Mouse (Mus musculus) A20 (cell line): Measurements from ENCODE around the gene Rubcnl.

Experiments
- DNase-seq: peaks from one replicate; pipeline ENCODE4 v3.0.0-alpha.2; 2011; ENCODE audit warnings: low read depth, low spot score

Rubcnl gene

DNA sequence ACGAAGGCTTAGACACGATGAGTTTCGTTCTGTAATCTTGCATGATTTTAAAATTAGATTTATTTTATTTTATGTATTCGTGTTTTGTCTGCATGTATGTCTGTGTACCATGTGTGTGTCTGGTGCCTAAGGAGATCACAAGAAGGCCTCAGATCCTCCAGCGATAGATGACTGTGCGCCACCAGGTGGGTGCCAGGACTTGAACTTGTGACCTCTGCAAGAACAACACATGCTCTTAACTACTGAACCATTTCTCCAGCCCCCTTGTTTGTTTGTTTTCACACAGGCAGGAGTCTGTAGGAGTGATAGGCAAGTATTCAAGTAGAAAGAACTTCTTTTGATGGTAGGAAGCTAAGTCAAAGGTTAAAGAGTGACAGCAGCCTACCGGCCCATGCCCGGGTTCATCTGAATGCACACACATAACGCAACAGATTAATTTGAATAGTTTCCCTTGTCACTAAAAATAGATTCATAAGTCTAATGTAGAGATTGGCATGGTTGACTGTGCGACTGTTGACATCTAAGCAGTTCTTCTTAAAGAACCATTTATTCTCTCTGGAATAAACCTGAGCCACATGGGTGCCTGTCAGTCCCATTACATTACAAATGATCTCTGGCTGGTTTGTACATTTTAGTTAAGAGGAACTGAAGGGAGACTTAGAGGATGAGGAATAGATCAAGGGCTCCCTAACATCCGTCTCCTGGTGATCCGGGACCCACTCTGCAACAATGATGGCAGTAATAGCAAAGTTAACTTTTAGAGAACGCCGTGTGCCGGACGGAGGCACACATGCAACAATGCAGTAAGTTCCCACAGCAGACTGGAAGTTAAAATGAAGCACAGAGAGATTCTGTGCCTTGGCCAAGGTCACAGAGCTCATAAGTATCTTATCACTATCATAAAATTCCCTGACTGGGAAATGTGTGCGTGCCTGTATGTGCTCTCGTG, 2.3 kb downstream of the Rubcnl start:
- DNase-seq = peak; percentile 92

DNA sequence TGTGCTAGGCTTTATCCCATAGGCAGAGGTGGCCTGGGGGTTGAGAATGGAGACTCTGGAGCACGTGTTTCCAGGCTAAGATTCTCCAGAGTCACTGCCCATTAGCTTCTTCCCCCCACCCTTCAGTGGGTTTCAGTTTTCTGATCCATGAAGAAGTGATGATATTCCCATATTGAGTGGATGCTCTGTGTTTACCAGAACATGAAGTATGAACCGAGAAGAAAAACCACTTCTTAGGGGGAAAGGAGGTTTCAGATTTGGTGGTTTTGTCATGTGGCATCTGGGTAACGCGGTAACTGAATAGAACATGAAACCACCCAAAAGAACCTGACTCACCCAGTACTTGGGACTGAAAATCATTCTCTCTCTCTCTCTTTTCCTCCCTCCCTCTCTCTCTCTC, 3.0 kb downstream of the Rubcnl start:
- peak; percentile 62 for DNase-seq

DNA sequence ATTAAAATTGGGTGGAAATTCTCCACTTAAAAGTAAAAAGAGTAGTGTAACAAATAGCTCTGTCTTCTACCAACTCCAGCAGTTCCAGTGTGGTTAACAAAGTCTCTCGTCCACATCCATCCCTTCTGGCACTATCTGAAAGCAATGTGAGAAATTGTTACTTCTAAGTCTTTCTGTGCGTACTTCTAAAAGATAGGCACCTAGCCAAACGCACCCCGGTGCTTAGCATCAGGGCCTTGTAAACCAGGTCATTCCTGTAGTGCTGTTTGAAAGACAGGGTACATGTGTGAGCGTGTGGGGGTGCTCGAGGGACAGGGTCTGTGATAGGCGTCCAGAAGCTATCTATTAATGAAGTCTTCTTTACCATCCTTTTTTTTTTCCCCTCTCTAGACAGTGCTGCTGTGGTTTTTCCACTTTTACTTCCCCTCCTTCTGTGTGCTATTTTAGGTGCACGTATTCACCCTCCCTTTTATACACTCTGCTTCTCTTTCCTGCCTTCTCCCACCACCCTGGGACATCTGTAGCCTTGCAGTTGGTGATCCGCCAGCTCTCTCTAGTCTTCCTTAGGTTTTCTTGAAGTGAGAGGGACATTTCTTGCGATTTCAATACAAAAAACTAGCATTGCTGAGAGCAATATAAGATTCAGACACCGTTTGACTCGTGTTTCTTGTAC, 4.9 kb downstream of the Rubcnl start:
- DNase-seq = no peak

DNA sequence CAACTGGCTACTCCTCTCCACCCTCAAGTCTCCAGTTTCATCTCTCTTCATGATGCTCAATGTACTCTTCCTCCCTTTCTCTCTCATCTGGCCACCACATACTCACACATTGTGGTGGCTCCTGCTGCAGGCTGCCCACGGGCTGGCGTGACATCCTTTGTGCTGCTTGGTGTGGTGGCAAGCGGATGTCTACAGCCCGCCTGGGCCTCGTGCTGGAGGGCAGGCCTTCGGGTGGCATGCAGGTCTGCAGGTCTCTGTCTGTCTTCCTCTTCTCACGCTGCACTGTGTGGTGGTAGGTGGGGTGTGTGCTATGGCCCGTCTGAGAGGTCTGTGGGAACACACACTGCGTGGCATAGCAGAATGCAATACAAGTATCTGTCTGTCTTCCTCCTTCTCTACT, 6.7 kb downstream of the Rubcnl start:
- no peak for DNase-seq

DNA sequence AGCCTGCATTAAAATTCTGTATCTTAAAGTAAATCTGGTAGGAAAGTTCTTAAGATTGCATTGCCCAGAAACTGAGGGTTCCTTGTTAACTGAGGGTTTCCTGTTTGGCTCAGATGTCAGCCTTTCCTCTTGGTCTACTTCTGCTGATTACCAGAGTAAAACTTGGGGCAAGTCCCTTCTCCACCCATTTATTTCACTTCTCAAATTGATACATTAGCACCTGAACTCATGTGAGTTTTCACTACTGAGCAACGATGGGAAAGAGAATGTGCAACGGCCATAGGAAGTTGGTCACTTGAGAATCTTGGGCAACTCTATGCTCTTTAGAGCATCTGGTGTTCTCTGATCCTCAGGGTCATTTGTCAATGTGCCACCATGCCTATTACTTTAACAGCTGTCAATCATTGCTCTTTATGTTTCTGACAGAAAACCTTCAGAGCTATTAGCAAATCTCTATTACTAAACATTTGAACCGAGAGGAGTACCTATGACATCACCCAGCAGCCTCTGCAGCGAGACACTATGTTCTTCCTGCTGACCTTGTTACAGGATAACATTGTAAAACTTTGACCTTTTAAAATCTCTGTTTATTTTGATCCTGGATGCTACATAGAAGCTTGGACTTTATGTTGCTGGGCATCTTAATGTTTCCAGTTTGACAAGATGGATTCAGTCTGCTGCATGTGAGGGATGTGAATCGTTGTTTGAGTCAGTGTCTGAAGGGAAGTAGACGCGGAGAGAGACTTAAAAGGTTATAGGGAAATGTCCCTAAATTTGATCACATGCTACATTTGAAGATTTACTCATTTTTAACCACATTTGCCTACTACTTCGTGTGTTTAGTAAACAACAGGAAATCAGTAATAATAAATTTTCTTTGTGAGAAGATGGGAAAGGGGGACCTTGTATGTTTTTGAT, 9.2 kb downstream of the Rubcnl start:
- DNase-seq = peak; percentile 81

DNA sequence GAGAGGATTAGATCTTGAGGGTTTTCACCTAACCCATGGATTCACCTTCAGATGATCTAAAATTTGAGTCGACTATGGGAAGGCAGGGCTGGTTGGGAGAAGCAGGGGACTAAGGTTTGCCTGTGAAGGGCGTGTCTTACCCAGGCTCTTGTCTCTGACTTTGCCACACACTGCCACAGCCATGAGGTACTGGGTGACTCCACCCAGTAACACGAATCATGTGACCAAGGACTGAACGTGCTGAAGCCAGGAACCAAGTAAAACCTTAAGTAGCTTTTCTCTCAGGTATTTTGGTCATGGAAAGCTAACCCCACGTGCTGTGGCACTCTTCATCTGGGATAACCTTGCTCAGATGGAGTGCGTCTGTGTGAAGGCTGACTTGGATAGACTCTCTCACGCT, 14.9 kb downstream of the Rubcnl start:
- no peak for DNase-seq

DNA sequence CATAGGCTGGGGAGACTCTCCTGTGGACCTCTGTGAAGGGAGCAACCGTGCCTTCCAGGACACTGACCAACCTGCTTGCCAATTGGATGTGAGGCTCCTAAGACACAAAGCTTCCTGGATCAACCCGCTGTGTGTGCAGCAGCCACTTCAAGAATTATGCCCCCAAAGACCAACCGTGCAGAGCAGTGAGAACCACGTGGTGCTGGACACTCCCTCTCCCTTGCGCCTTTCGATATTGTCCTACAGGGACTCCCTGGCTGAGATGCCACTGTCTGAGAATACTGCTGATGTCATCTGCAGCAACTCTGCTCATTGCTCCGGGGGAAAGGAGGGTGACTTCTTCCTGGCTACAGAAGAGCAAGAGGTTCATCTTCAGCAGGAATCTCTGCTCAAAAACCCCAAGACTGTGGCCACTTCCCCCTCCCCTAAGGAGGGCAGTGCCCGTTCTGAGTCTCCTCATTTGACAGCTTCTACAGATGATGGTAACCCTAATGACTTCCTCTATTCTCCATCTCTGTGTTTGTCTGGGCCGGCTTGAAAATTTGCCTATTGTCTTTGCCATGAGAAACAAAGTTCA, 16.3 kb downstream of the Rubcnl start:
- DNase-seq = peak; percentile 65

DNA sequence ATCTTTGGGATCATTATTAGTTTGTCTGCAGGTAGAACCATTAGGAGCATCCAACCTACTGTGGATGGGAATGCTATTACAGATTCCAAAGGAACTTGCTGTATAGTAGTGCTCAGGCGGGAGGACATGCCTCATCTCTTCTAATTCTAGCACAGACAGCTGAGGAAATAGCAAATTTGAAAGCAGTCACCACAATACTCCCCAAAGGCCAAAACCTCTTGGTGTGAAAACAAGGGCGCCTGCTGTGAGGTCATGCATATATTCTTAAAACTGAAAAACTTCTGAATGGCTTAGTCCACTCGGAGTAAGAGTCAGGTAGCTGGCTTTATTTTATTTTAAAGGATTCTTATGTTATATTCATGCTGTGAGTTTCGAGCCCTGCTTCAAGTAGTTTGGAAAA, 16.9 kb downstream of the Rubcnl start:
- no peak for DNase-seq

DNA sequence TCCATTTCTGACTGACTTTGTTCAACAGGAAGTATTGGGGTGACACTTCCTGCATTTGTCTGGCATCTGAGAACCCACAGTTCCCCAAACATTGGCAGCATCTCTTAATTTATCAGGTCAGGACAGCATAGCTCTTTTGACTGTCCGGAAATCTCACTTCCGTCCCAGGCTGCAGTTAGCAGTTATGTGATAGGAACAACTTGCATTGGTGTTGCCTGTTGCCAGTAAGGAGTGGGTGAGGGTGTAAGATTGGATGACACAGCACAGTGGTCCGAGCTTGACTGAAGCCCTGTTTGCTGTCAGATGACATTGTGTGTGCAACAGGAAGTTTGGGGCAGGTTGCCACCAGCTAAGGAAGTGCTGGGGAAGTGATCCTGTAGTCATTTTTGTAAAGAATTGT, 18.4 kb downstream of the Rubcnl start:
- DNase-seq = no peak

DNA sequence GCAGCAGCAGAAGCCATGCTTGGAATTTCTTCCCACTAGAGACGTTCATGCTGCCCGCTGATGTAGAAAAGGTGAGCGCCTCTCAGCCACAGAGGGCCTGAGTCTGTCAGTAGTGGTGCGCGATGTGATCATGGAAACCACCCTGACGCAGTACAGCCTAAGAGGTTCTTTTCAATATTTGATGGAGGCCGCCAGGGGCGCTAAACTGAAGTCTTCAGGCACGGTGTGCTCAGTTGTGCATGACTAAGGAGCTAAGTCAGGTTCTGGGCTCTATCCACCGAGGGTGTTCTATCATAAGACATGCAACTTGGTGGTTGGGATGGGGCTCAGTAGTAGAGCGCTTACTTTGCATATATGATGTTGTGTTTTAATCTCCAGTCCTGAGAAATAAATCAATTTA, 19.6 kb downstream of the Rubcnl start:
- DNase-seq = no peak

DNA sequence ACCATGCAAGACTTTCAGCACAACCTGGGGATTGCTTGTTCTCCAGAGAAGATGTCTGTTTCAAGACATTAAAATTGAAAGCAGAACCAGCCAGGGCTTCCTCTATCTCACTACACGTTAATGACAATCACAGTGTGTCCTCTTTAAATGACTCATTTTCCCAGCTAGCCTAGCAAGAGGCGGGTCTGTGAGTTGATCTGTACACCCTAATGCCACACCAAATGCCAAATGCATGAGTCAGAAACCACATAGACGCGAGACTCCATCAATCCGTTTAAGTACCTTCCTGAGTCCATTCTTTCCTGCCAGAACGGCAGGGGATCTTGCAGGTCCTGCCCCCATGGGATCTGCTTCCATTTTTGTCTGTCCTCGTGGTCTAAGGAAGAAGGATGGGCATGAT, 29.4 kb downstream of the Rubcnl start:
- peak; percentile 82 for DNase-seq

DNA sequence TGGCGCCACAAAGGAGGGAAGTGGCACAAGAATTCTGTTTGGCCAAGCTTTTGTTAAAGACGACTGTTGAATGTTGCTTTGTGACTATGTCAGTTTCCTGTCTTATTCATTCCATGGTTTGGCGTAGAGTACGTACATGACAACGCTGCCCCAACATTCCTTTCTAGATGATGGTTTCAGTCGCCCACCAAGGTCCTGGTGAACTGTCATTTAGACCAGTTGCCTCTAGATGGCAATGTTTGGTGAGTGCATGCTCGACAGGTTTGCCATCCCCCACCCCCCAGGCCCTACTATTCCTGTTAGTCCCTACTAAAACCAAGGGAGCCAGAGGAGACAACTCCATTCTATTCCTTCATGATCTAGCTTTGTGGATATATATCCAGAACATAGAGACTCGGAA, 36.6 kb downstream of the Rubcnl start:
- peak; percentile 32 for DNase-seq

DNA sequence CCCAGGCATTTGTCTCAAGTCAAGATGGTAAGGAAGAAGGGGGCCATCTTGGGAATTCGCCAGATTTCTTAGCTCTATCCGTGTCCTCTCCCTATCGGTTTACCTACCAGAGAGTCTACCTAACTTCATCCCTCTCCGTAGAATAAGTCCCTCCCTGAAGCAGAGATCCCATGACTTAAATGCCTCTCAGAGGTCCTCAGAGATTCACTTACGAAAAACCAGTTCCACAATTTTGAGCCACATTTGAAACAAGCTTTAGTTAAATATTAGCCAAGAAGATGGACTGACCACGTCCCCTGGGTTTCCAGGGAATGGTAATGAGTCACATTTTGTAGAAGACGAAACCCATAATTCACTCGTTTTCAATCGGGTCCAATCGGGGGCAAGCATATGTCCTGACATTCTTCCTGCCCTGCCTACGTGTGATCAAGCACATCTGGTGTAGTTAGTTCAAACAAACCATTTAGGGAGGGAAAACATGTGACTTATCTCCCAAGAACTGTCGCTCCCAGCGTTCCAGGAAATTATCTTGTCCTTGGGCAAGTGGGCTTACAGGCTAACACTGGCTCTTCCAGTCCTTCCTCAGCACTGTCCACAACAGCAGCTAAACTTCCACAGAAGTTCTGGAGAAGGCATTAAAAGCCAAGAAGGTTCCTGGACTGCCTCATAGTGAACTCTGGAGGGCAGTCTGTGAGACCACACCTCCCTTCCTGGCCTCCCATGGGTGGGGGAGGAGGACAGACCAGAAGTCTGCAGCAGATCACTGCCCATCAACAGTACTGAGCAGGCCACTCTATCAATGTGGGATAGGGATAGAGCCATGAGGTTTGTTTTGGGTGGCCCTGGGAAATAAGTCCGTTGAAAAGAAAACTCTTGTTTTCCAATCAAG, 38.9 kb downstream of the Rubcnl start:
- no peak for DNase-seq

DNA sequence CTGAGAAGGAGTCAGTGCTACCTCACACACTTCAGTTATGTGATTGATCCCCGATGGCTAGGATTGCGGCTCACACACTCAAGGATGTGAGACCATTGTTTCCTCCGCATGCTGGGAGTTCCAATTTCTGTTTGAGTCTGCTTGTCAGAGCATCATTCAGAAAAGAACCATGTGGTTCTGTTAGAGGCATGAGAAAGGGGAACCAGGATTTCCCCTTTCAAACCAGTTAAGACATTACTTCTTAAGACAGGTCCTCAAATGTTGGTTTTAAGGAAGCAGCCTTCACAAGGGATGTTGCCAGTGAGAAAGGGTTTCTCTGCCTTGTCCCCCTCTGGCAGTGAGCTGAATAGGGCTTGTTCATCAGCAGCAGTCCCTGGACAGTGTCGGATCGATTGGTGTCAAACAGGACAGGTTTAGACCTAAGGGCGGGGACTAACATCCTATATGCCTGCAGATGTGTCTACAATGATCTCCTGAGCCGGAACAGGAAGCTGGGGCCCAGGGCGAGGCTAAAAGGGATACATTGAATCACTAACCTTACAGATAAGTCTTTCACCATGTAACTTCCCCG, 41.1 kb downstream of the Rubcnl start:
- peak; percentile 86 for DNase-seq

DNA sequence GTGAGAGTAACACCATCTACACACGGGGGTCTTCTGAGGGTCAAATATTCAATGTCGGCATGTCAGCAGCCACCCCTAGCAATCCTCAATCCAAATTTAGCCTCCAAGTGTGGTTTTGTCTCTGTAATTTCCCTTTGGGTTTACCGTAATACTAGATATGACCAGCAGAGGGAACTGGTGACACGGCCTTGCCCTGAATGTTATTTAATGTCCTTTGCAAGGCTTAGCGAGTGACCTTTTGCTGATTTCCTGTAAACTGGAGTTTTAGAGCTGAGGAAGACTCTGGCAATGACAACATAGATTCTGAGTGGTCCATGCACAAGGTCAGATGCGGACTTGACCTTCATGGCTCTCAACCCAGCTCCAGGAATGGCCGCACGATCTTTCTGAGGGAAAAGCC, 44.7 kb downstream of the Rubcnl start:
- DNase-seq = peak; percentile 69

DNA sequence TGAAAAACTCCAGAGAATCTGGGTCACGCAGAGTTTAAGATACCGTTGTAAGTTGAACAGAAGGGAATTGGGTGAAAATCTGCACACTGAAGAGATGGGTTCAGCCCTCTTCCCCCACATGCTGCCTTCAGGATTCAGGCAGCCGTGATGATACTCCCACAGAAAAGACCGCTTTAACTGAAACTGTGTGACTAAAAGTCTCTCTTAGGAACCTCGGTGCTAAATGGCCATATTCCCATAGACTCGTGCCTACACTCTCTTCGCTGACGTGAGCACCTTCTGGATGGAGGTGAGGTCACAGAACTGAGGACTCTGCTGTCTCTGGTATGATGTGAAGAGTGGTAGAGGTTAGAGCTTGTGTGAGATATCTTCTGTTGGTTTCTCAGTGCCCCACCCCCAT, 48.1 kb downstream of the Rubcnl start:
- no peak for DNase-seq

DNA sequence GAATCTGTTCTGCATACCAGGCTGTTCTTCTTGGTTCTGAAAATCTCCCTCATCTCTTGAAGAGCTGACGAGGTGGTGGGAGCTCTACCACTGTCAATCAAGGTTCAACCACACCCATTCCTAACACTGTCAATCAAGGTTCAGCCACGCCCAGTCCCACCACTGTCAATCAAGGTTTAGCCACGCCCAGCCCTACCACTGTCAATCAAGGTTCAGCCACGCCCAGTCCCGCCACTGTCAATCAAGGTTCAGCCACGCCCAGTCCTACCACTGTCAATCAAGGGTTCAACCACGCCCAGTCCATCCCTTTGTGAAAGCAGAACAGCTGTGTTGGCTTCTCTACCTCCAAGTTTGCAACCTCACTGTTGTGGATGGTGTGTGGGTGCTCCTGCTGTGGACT, 48.7 kb downstream of the Rubcnl start:
- peak; percentile 67 for DNase-seq

DNA sequence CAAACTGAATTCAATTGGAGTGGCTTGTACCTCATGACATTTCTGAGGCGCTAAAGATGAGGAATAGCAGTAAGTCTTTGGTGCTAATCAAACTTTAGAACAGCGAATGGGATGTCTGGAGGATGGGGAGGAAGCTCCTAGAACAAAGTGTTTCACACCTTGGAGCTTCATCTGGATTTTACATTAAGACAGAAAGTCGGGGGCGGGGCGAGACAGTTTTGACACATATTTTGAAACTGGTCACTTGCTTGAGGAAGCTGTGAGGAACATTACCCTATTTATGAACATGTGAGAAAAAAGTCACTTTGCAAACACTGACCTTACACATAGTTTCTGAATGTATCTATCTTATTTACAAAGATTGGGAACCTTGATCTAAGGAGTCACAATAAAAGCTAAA, 49.4 kb downstream of the Rubcnl start:
- DNase-seq = no peak

DNA sequence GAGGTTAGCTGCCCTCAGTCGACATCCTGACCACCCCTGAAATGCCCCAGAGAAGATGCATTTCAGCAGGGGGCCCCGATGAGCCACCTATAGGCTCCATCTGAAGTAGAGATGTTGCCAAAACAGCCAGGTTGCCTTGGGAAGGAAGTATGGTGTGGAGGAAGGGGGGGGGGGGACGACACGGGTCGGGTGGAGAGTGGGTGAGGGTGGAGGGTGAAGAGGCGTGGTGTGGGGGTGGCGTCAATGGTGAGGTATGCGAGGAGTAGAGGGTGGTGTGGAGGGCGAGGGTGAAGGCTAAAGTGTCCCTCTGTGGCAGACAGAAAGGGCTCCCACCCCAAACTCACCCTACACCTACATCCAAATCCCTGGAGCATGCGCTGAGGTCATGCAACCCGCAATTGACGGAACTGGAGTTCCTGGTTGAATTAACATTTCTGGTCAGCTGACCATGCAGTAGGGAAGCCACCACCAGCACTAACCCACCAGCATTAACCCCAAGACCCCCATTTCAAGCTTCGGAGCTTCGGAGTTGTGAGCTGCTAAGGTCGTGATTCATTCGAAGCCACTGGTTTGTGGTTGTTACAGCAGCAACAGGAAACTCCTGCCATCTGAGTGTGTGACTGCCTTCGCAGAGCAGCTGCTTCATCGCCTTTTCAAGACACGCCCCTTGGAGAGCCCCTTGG, 52.7 kb downstream of the Rubcnl start:
- peak; percentile 19 for DNase-seq
